Mouse (Mus musculus): Measurements from ENCODE around the gene S100a1. TPM values are rescaled to one million over a fixed set of nuclear protein-coding genes. Genes with fewer than 3 reads are reported as not detected.

Gene S100a1
- polyA plus RNA-seq, 1 experiment from 2014 or later = 8.4 TPM

- Histone ChIP-seq H3K4me3 (ENCODE audit: low read depth, low read length) (peak within 1 kb of the TSS; percentile 94), H3K27ac (replicated peaks; ENCODE audit: low read depth, low read length) (peak within 1 kb of the TSS; percentile 85), H3K9me3 (replicated peaks; ENCODE audit: control insufficient read depth, low read length) (no peaks in the 10 kb centered on the region), H3K36me3 (replicated peaks; ENCODE audit: control insufficient read depth, insufficient read depth, low read depth, low read length) (peaks cover 13% of the 10 kb centered on the region), H3K4me1 (ENCODE audit: control insufficient read depth, insufficient read depth, low read length) (peaks cover under 1% of the 10 kb centered on the region; the same call in 1 of the 2 replicates), H3K9ac (replicated peaks; ENCODE audit: low read length) (peak within 1 kb of the TSS; percentile 98), H3K27me3 (ENCODE audit: control insufficient read depth, insufficient read depth, low read length) (0 out of 2 replicates have a peak, but pooled peaks cover 6% of the 10 kb centered on the region), H3K4me2 (ENCODE audit: low read depth, low read length) (peak within 1 kb of the TSS; percentile 71)
- WGBS = under 1% methylated on average over 65 of the region's 66 CpGs
- DNase-seq (ENCODE audit: low spot score) (peak; percentile 100), ATAC-seq (replicated peaks; ENCODE audit: insufficient number of reproducible peaks, low FRiP score, low TSS enrichment, low read depth) (peak; percentile 90)
These were observed 5.0 kb downstream of the S100a1 start, which contains the start of gene Chtop for GRCm38 (mm10) chr3:90508950-90509746. Chtop (minus strand) TSS chr3:90509498.

GRCm38 (mm10) chr3:90508287-90508949, 5.8 kb downstream of the S100a1 start:
- DNase-seq (ENCODE audit: low spot score) (peak; percentile 26), ATAC-seq (replicated peaks; ENCODE audit: insufficient number of reproducible peaks, low FRiP score, low TSS enrichment, low read depth) (no peak; the same call in 1 of the 2 replicates)
- Histone ChIP-seq H3K4me1 (ENCODE audit: control insufficient read depth, insufficient read depth, low read length) (no peaks in the 10 kb centered on the region; the same call in 1 of the 2 replicates), H3K36me3 (replicated peaks; ENCODE audit: control insufficient read depth, insufficient read depth, low read depth, low read length) (peaks cover 16% of the 10 kb centered on the region), H3K4me2 (ENCODE audit: low read depth, low read length) (peak overlapping the region; percentile 71), H3K9ac (replicated peaks; ENCODE audit: low read length) (peak overlapping the region; percentile 98), H3K4me3 (ENCODE audit: low read depth, low read length) (peak overlapping the region; percentile 94), H3K27me3 (ENCODE audit: control insufficient read depth, insufficient read depth, low read length) (no peaks in the 10 kb centered on the region), H3K9me3 (replicated peaks; ENCODE audit: control insufficient read depth, low read length) (no peaks in the 10 kb centered on the region), H3K27ac (replicated peaks; ENCODE audit: low read depth, low read length) (peak overlapping the region; percentile 85; the same call in 1 of the 2 replicates)
- 5% methylated on average over 20 of the region's 20 CpGs for WGBS

- Histone ChIP-seq H3K4me3 (ENCODE audit: low read depth, low read length) (no peak overlapping the region), H3K9ac (replicated peaks; ENCODE audit: low read length) (no peak overlapping the region), H3K9me3 (replicated peaks; ENCODE audit: control insufficient read depth, low read length) (no peaks in the 10 kb centered on the region), H3K27me3 (ENCODE audit: control insufficient read depth, insufficient read depth, low read length) (no peaks in the 10 kb centered on the region), H3K4me1 (ENCODE audit: control insufficient read depth, insufficient read depth, low read length) (no peaks in the 10 kb centered on the region; the same call in 1 of the 2 replicates), H3K4me2 (ENCODE audit: low read depth, low read length) (no peak overlapping the region), H3K36me3 (replicated peaks; ENCODE audit: control insufficient read depth, insufficient read depth, low read depth, low read length) (peaks cover 19% of the 10 kb centered on the region), H3K27ac (replicated peaks; ENCODE audit: low read depth, low read length) (no peak overlapping the region)
- 91% methylated on average over 3 of the region's 3 CpGs for WGBS
- no peak for ATAC-seq (replicated peaks; ENCODE audit: insufficient number of reproducible peaks, low FRiP score, low TSS enrichment, low read depth)
- DNase-seq (ENCODE audit: low spot score) = no peak
These were observed 7.8 kb downstream of the S100a1 start for GRCm38 (mm10) chr3:90506362-90506761.

GRCm38 (mm10) chr3:90505216-90505615, 9.0 kb downstream of the S100a1 start:
- Histone ChIP-seq H3K27ac (replicated peaks; ENCODE audit: low read depth, low read length) (no peak overlapping the region), H3K36me3 (replicated peaks; ENCODE audit: control insufficient read depth, insufficient read depth, low read depth, low read length) (peaks cover 21% of the 10 kb centered on the region)
- 93% methylated on average over 5 of the region's 5 CpGs for WGBS

GRCm38 (mm10) chr3:90503444-90503843, 10.7 kb downstream of the S100a1 start:
- ATAC-seq (replicated peaks; ENCODE audit: insufficient number of reproducible peaks, low FRiP score, low TSS enrichment, low read depth) (no peak), DNase-seq (ENCODE audit: low spot score) (no peak)
- 89% methylated on average over 4 of the region's 4 CpGs for WGBS
- Histone ChIP-seq H3K4me3 (ENCODE audit: low read depth, low read length) (no peak overlapping the region), H3K36me3 (replicated peaks; ENCODE audit: control insufficient read depth, insufficient read depth, low read depth, low read length) (peaks cover 22% of the 10 kb centered on the region), H3K27me3 (ENCODE audit: control insufficient read depth, insufficient read depth, low read length) (no peaks in the 10 kb centered on the region), H3K27ac (replicated peaks; ENCODE audit: low read depth, low read length) (no peak overlapping the region), H3K4me2 (ENCODE audit: low read depth, low read length) (no peak overlapping the region), H3K9me3 (replicated peaks; ENCODE audit: control insufficient read depth, low read length) (no peaks in the 10 kb centered on the region), H3K4me1 (ENCODE audit: control insufficient read depth, insufficient read depth, low read length) (no peaks in the 10 kb centered on the region; the same call in 1 of the 2 replicates), H3K9ac (replicated peaks; ENCODE audit: low read length) (no peak overlapping the region)

More at GRCm38 (mm10) chr3:90505216-90505615, 9.0 kb downstream of the S100a1 start:
- Histone ChIP-seq H3K9me3 (replicated peaks; ENCODE audit: control insufficient read depth, low read length) (no peaks in the 10 kb centered on the region), H3K4me3 (ENCODE audit: low read depth, low read length) (no peak overlapping the region), H3K4me1 (ENCODE audit: control insufficient read depth, insufficient read depth, low read length) (no peaks in the 10 kb centered on the region; the same call in 1 of the 2 replicates), H3K4me2 (ENCODE audit: low read depth, low read length) (no peak overlapping the region), H3K9ac (replicated peaks; ENCODE audit: low read length) (no peak overlapping the region), H3K27me3 (ENCODE audit: control insufficient read depth, insufficient read depth, low read length) (no peaks in the 10 kb centered on the region)
- no peak for ATAC-seq (replicated peaks; ENCODE audit: insufficient number of reproducible peaks, low FRiP score, low TSS enrichment, low read depth)
- no peak for DNase-seq (ENCODE audit: low spot score)

- H3K36me3 ChIP-seq (replicated peaks; ENCODE audit: control insufficient read depth, insufficient read depth, low read depth, low read length) = peaks cover 13% of the 10 kb centered on the region
- no peak overlapping the region for H3K4me2 ChIP-seq (ENCODE audit: low read depth, low read length)
- ATAC-seq (replicated peaks; ENCODE audit: insufficient number of reproducible peaks, low FRiP score, low TSS enrichment, low read depth) (no peak), DNase-seq (ENCODE audit: low spot score) (no peak)
- no peaks in the 10 kb centered on the region for H3K9me3 ChIP-seq (replicated peaks; ENCODE audit: control insufficient read depth, low read length)
- no peak overlapping the region for H3K27ac ChIP-seq (replicated peaks; ENCODE audit: low read depth, low read length)
- no peaks in the 10 kb centered on the region for H3K4me1 ChIP-seq (ENCODE audit: control insufficient read depth, insufficient read depth, low read length)
- no peak overlapping the region for H3K9ac ChIP-seq (replicated peaks; ENCODE audit: low read length)
- H3K4me3 ChIP-seq (ENCODE audit: low read depth, low read length) = no peak overlapping the region
- no peaks in the 10 kb centered on the region for H3K27me3 ChIP-seq (ENCODE audit: control insufficient read depth, insufficient read depth, low read length)
These were observed 16.6 kb downstream of the S100a1 start for GRCm38 (mm10) chr3:90497597-90497996.

GRCm38 (mm10) chr3:90495850-90496525, 18.2 kb downstream of the S100a1 start:
- Histone ChIP-seq H3K9ac (replicated peaks; ENCODE audit: low read length) (no peak overlapping the region), H3K27me3 (ENCODE audit: control insufficient read depth, insufficient read depth, low read length) (no peaks in the 10 kb centered on the region), H3K9me3 (replicated peaks; ENCODE audit: control insufficient read depth, low read length) (no peaks in the 10 kb centered on the region), H3K36me3 (replicated peaks; ENCODE audit: control insufficient read depth, insufficient read depth, low read depth, low read length) (peaks cover 13% of the 10 kb centered on the region), H3K4me3 (ENCODE audit: low read depth, low read length) (no peak overlapping the region), H3K4me1 (ENCODE audit: control insufficient read depth, insufficient read depth, low read length) (no peaks in the 10 kb centered on the region), H3K27ac (replicated peaks; ENCODE audit: low read depth, low read length) (no peak overlapping the region), H3K4me2 (ENCODE audit: low read depth, low read length) (no peak overlapping the region)
- WGBS = 92% methylated on average over 7 of the region's 7 CpGs
- no peak for DNase-seq (ENCODE audit: low spot score)
- no peak for ATAC-seq (replicated peaks; ENCODE audit: insufficient number of reproducible peaks, low FRiP score, low TSS enrichment, low read depth)

Measured in embryonic facial prominence, embryonic 11.5 days (tissue).